16 mouse cellular contexts compared by ENCODE assay signal in the genomic region with DNA sequence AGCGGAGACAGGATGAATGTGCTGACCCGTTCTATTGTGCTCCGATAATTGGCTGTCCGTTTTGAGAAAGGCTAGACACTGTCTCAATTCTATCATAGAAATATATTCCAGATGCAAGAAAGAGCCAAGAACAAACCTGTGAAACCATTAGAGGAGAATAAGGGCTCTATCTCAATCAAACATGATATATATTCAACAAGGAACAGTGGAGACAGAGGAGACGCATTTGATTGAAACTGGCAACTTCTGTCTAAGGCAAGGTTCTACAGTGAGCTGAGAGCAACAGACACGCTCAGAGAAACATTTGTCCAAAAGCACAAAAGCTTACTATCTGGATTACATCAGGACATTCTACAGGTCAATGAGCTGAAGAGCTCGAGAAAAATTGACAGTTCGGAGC. TPM values are rescaled to one million over a fixed set of nuclear protein-coding genes. Genes with fewer than 3 reads are reported as not detected.
DNase-seq lines count a peak whose midpoint lies in the region; ATAC-seq and TF ChIP-seq lines count a peak whose summit lies in the region.
"Had no signal": no experiment of that assay in that cellular context is flagged by ENCODE, and none has a peak within 500 bp of the region (broad histone marks: within the 10 kb centered on the region; RNA-seq: fewer than 3 reads in every experiment).

No protein-coding gene starts in this region.

- peaks cover 22% of the 10 kb centered on the region for H3K36me3 ChIP-seq in embryonic facial prominence, embryonic 10.5 days (replicated peaks)
- peaks cover 3% of the 10 kb centered on the region; the same call in 1 of the 2 replicates for H3K36me3 ChIP-seq in forebrain, embryonic 12.5 days (replicated peaks)
- H3K36me3 ChIP-seq in hindbrain, embryonic 13.5 days: peaks cover 6% of the 10 kb centered on the region; the same call in 1 of the 2 replicates
- H3K36me3 ChIP-seq in midbrain, embryonic 13.5 days: 0 out of 2 replicates have a peak, but pooled peaks cover 6% of the 10 kb centered on the region
- H3K36me3 ChIP-seq in thymus, adult 2 months (ENCODE audit: control insufficient read depth, insufficient read depth, low read length): no peaks in the 10 kb centered on the region
- H3K36me3 ChIP-seq: liver, embryonic 15.5 days had no signal

- no peaks in the 10 kb centered on the region for H3K9me3 ChIP-seq in embryonic facial prominence, embryonic 10.5 days
- H3K9me3 ChIP-seq in forebrain, embryonic 12.5 days: no peaks in the 10 kb centered on the region
- H3K9me3 ChIP-seq in hindbrain, embryonic 13.5 days: no peaks in the 10 kb centered on the region
- no peaks in the 10 kb centered on the region for H3K9me3 ChIP-seq in midbrain, embryonic 13.5 days
- H3K9me3 ChIP-seq: limb, embryonic 13.5 days; liver, embryonic 15.5 days had no signal

- TF ChIP-seq CTCF in thymus, adult 2 months (IDR thresholded peaks at IDR 0.05; ENCODE audit: borderline replicate concordance, control insufficient read depth, extremely low read depth, insufficient read depth, low read length, poor library complexity): no peak

- peaks cover 94% of the 10 kb centered on the region for H3K4me1 ChIP-seq in embryonic facial prominence, embryonic 10.5 days
- H3K4me1 ChIP-seq in forebrain, embryonic 12.5 days: peaks cover 83% of the 10 kb centered on the region
- peaks cover 84% of the 10 kb centered on the region for H3K4me1 ChIP-seq in hindbrain, embryonic 13.5 days (replicated peaks)
- peaks cover 82% of the 10 kb centered on the region for H3K4me1 ChIP-seq in midbrain, embryonic 13.5 days (replicated peaks)
- no peaks in the 10 kb centered on the region for H3K4me1 ChIP-seq in thymus, adult 2 months (replicated peaks; ENCODE audit: control insufficient read depth, insufficient read depth, low read length)

- DNase-seq in embryonic facial prominence, embryonic 10.5 days (ENCODE audit: low spot score): no peak
- no peak for DNase-seq in cerebellum, postnatal 14 days
- DNase-seq in spleen, adult 12 weeks (ENCODE audit: low spot score): no peak
- DNase-seq in thymus, adult 2 months: no peak
- DNase-seq: B cell, adult 2 months; cerebellum, adult 18-20 months; heart, adult 18-20 months; kidney, adult 9 months; lung, postnatal 10 days; right cerebral cortex, adult 18-20 months had no signal

- ATAC-seq in forebrain, embryonic 12.5 days (ENCODE audit: low FRiP score): no peak
- ATAC-seq in hindbrain, embryonic 13.5 days (ENCODE audit: low FRiP score): no peak
- ATAC-seq in midbrain, embryonic 13.5 days: no peak
- ATAC-seq in megakaryocyte progenitor cell, adult 5-6 weeks (replicated peaks; ENCODE audit: poor library complexity): no peak

- H3K27ac ChIP-seq in embryonic facial prominence, embryonic 10.5 days (replicated peaks): peak overlapping the region; percentile 80
- peak overlapping the region; percentile 85 for H3K27ac ChIP-seq in forebrain, embryonic 12.5 days
- peak overlapping the region; percentile 72 for H3K27ac ChIP-seq in hindbrain, embryonic 13.5 days
- peak overlapping the region; percentile 78 for H3K27ac ChIP-seq in midbrain, embryonic 13.5 days
- no peak overlapping the region for H3K27ac ChIP-seq in thymus, adult 2 months (ENCODE audit: control insufficient read depth, insufficient read depth, low read length)
- H3K27ac ChIP-seq: limb, embryonic 13.5 days; liver, embryonic 15.5 days had no signal

- H3K9ac ChIP-seq in forebrain, embryonic 12.5 days: no peak overlapping the region
- no peak overlapping the region for H3K9ac ChIP-seq in hindbrain, embryonic 13.5 days
- H3K9ac ChIP-seq in midbrain, embryonic 13.5 days (replicated peaks): peak overlapping the region; percentile 15; the same call in 1 of the 2 replicates
- H3K9ac ChIP-seq: limb, embryonic 13.5 days; liver, embryonic 15.5 days had no signal

- H3K4me3 ChIP-seq in embryonic facial prominence, embryonic 10.5 days: no peak overlapping the region
- H3K4me3 ChIP-seq in forebrain, embryonic 12.5 days (replicated peaks): no peak overlapping the region
- H3K4me3 ChIP-seq in hindbrain, embryonic 13.5 days: no peak overlapping the region
- H3K4me3 ChIP-seq in midbrain, embryonic 13.5 days (replicated peaks): no peak overlapping the region
- no peak overlapping the region for H3K4me3 ChIP-seq in thymus, adult 2 months (ENCODE audit: control insufficient read depth, insufficient read depth, low read length)
- H3K4me3 ChIP-seq: limb, embryonic 13.5 days; liver, embryonic 15.5 days had no signal

- H3K27me3 ChIP-seq in embryonic facial prominence, embryonic 10.5 days (replicated peaks; ENCODE audit: low read depth, poor library complexity, severe bottlenecking): peaks cover 17% of the 10 kb centered on the region
- peaks cover 32% of the 10 kb centered on the region for H3K27me3 ChIP-seq in forebrain, embryonic 12.5 days
- H3K27me3 ChIP-seq in hindbrain, embryonic 13.5 days: peaks cover 5% of the 10 kb centered on the region; the same call in 1 of the 2 replicates
- H3K27me3 ChIP-seq in midbrain, embryonic 13.5 days: no peaks in the 10 kb centered on the region
- H3K27me3 ChIP-seq in thymus, adult 2 months (ENCODE audit: control insufficient read depth, insufficient read depth, low read length): no peaks in the 10 kb centered on the region
- H3K27me3 ChIP-seq: limb, embryonic 13.5 days had no signal

- peak overlapping the region; percentile 6 for H3K4me2 ChIP-seq in forebrain, embryonic 12.5 days
- H3K4me2 ChIP-seq in hindbrain, embryonic 13.5 days: no peak overlapping the region
- H3K4me2 ChIP-seq in midbrain, embryonic 13.5 days (replicated peaks): no peak overlapping the region
- H3K4me2 ChIP-seq: liver, embryonic 15.5 days had no signal

- no peak for TF ChIP-seq POLR2A in thymus, adult 2 months (IDR thresholded peaks at IDR 0.05; ENCODE audit: control insufficient read depth, extremely low read depth, insufficient read depth, low read length, poor library complexity)

- WGBS in embryonic facial prominence, embryonic 10.5 days: 52% methylated on average over 8 of the region's 8 CpGs
- WGBS in forebrain, embryonic 12.5 days: 16% methylated on average over 8 of the region's 8 CpGs
- WGBS in hindbrain, embryonic 13.5 days: 21% methylated on average over 8 of the region's 8 CpGs
- 21% methylated on average over 8 of the region's 8 CpGs for WGBS in midbrain, embryonic 13.5 days
- WGBS in thymus, adult 2 months: 96% methylated on average over 8 of the region's 8 CpGs

RNA-seq across cellular contexts. Expression of gene Nnat, which starts 18.2 kb away (rescaled TPM):
- polyA plus RNA-seq in embryonic facial prominence, embryonic 10.5 days (2016; fragmentation: Nextera tagmentation; extraction: Ambion mirVana): 2,080 and 2,294 TPM in 2 replicates
- 5,265 and 5,863 TPM in 2 replicates for polyA plus RNA-seq in forebrain, embryonic 12.5 days (2016; fragmentation: Nextera tagmentation; extraction: Ambion mirVana)
- 6,024 and 6,534 TPM in 2 replicates for polyA plus RNA-seq in hindbrain, embryonic 13.5 days (2015; fragmentation: Nextera tagmentation; extraction: Ambion mirVana)
- polyA plus RNA-seq in midbrain, embryonic 13.5 days (2015; fragmentation: Nextera tagmentation; extraction: Ambion mirVana): 8,644 and 8,868 TPM in 2 replicates
- total RNA-seq in megakaryocyte progenitor cell, adult 5-6 weeks (2015): 0.24 TPM in 1 of 2 replicates, not detected in the other
- total RNA-seq in megakaryocyte progenitor cell, adult 5-6 weeks (2017): not detected in 2 replicates
- 2.5 and 17.0 TPM in 2 replicates for polyA plus RNA-seq in thymus, adult 2 months (2012; rRNA removed)

RNA-seq across cellular contexts. Expression of gene Blcap, which starts 29.4 kb away (rescaled TPM):
- polyA plus RNA-seq in embryonic facial prominence, embryonic 10.5 days (2016; fragmentation: Nextera tagmentation; extraction: Ambion mirVana): 82.1 and 82.3 TPM in 2 replicates
- polyA plus RNA-seq in forebrain, embryonic 12.5 days (2016; fragmentation: Nextera tagmentation; extraction: Ambion mirVana): 144 and 156 TPM in 2 replicates
- polyA plus RNA-seq in hindbrain, embryonic 13.5 days (2015; fragmentation: Nextera tagmentation; extraction: Ambion mirVana): 219 and 232 TPM in 2 replicates
- 246 and 256 TPM in 2 replicates for polyA plus RNA-seq in midbrain, embryonic 13.5 days (2015; fragmentation: Nextera tagmentation; extraction: Ambion mirVana)
- 12.8 and 16.0 TPM in 2 replicates for total RNA-seq in megakaryocyte progenitor cell, adult 5-6 weeks (2015)
- 5.1 and 8.6 TPM in 2 replicates for total RNA-seq in megakaryocyte progenitor cell, adult 5-6 weeks (2017)
- polyA plus RNA-seq in thymus, adult 2 months (2012; rRNA removed): 28.2 and 35.3 TPM in 2 replicates

Comparison
In these comparisons a context has a peak if more than half of its experiments do, and no peak if none do; other contexts are left out.
1. RNA of gene Nnat, which starts 18.2 kb away (polyA plus RNA-seq): 8,644 to 8,868 TPM in midbrain, embryonic 13.5 days, 6,024 to 6,534 TPM in hindbrain, embryonic 13.5 days, 5,265 to 5,863 TPM in forebrain, embryonic 12.5 days and 2,080 to 2,294 TPM in embryonic facial prominence, embryonic 10.5 days; 2.5 to 17.0 TPM in thymus, adult 2 months; every median in the first group is over 100 times any median in the second.